Mouse (Mus musculus) brain, adult 2 months (tissue): ENCODE data around the gene Acnat1.
"Not testable (repeated sequence)": the region's sequence is repeated elsewhere in the genome, so short reads cannot be mapped to it uniquely, and the experiment has no call there.

Source experiments
- DNase-seq: peaks from one replicate; pipeline ENCODE4 v3.0.0; 2011; ENCODE audit warnings: low read depth, low spot score

The Acnat1 gene

DNA sequence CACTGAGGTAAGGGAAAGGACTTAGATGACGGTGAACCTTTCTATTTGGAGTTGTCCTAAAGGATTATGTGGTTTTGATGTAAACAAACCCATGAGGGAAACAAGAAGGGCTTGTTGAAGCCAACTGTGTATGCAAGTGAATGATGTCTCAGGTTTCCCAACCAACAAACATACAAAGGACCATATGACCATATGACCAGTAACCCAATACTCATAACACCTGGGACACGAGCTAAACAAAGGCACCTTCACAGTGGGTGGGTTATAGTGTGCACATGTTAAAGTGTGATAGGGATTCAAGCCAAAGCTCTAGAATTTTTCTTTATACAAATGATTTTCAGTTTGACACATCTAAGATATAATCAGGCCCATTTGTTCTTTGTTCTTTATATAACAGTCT, 17.5 kb downstream of the Acnat1 start:
- no peak for DNase-seq

DNA sequence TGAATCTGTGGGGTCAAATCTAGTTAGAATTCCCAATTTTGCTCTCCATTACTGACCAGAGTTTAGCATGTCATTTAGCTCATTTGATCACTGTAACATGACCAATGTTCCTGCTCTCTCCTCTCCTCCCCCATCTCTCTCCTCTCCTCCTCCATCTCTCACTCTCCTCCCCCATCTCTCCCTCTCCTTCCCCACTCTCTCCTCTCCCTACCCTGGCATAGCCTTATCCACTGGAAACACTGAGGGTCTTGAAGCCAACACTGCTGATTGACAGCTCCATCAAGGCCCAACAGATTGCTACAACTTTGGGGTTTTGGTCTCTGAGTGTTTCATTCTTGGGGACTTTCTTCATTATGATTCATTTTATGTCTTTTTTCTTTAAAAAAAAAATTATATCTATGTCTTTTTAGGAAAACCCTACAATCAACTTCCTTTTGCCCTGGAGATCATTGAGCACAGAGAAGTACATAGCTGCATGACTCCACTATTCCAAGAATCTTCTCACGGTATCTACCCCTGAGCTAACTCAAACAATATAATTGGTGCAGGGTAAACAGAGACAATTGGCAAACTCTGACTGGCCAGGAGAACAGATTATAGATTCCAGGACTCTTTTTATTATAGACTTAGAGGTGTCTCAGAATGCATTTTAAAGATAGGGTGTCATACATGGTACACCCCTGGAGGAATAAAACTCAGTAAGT, 21.7 kb downstream of the Acnat1 start:
- DNase-seq = no peak

DNA sequence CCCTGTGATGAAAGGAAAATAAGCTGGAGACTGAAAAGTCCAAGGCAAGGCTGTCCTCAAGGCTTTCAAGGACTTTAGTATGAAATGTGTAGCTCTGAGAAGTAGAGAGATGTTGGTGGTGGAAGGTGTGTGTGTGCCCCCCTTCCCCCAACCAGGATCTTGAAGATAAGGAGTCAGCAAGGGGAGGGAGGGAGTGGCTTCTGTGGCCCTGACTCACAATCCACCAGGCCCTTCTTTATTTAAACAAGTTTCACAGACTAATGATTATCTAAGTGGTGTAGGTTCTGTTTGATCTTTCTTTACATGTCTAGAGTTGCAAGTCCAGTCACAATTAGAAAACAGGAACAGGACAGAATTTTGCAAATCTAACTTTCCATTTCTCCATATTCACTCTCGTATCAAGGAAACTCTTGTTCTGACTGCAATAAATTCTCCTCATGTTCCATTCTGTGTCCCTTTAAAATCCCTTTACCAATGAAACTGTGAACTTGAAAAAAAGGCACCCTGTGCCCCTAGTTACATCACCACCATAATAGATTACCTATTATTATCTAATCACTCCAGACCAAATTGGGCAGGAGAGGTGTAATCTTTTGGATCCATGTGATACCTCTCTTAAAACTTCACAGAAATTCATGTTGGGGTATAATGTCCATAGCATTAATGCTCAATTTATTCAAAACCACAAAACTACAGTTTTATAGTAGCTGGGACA, 22.4 kb downstream of the Acnat1 start:
- DNase-seq = not testable (repeated sequence)

DNA sequence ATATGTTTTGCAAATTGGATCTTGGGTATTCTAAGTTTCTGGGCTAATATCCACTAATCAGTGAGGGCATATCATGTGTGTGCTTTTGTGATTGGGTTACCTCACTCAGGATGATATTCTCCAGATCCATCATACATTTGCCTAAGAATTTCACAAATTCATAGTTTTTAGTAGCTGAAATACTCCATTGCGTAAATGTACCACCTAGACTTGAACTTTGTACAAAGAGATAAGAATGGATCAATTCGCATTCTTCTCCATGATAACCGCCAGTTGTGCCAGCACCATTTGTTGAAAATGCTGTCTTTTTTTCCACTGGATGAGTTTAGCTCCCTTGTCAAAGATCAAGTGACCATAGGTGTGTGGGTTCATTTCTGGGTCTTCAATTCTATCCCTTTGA, 36.7 kb downstream of the Acnat1 start:
- not testable (repeated sequence) for DNase-seq

- not testable (repeated sequence) for DNase-seq
These were observed 63.6 kb downstream of the Acnat1 start for GRCm38 (mm10) chr4:49410151-49410550.

GRCm38 (mm10) chr4:49407957-49408356, 65.8 kb downstream of the Acnat1 start, which contains the start of gene Acnat2:
Gene Acnat2 (minus strand): TSS chr4:49408151.
- DNase-seq = not testable (repeated sequence)
